8 mouse cellular contexts compared by ENCODE assay signal in genomic region chr2:117249255-117250000, GRCm38 (mm10). TPM values are rescaled to one million over a fixed set of nuclear protein-coding genes. Genes with fewer than 3 reads are reported as not detected.
A peak's percentile ranks its signal among the peaks of the same experiment; 100 is the strongest.
DNase-seq lines count a peak whose midpoint lies in the region; ATAC-seq and TF ChIP-seq lines count a peak whose summit lies in the region.

Fam98b (plus strand) TSS chr2:117249739.

- H3K4me3 ChIP-seq in bone marrow macrophage, adult 2 months (ENCODE audit: insufficient read depth, low read length), result peak within 1 kb of the TSS; percentile 94
- peak within 1 kb of the TSS; percentile 97 for H3K4me3 ChIP-seq in embryonic fibroblast, embryonic 13.5 days (ENCODE audit: insufficient read depth, low read length)
- H3K4me3 ChIP-seq in kidney, embryonic 14.5 days (ENCODE audit: low read length), result peak within 1 kb of the TSS; percentile 94
- peak within 1 kb of the TSS; percentile 92 for H3K4me3 ChIP-seq in limb, embryonic 15.5 days

- peak; percentile 34; the same call in 1 of the 2 replicates for TF ChIP-seq CTCF in bone marrow macrophage, adult 2 months (IDR thresholded peaks at IDR 0.05; ENCODE audit: low read depth, low read length)
- TF ChIP-seq CTCF in embryonic fibroblast, embryonic 13.5 days (IDR thresholded peaks at IDR 0.05; ENCODE audit: borderline replicate concordance, insufficient read depth, low read length), result no peak

- no peaks in the 10 kb centered on the region for H3K9me3 ChIP-seq in kidney, embryonic 14.5 days (ENCODE audit: control insufficient read depth, low read length)
- no peaks in the 10 kb centered on the region for H3K9me3 ChIP-seq in limb, embryonic 15.5 days

- DNase-seq in A20 (ENCODE audit: low read depth, low spot score), result peak; percentile 97
- DNase-seq in heart, adult 9 months (ENCODE audit: low spot score in 2 of 2), result peak; percentile 86 to 89
- DNase-seq in monocyte, adult 2 months (ENCODE audit: low read depth in 1 of 2, low spot score in 2 of 2), result peak; percentile 66 to 80
- DNase-seq in spleen, postnatal 36 days (ENCODE audit: low spot score in 2 of 2), result peak; percentile 79 to 81

- peak within 1 kb of the TSS; percentile 47 for H3K4me2 ChIP-seq in kidney, embryonic 14.5 days (replicated peaks; ENCODE audit: low read depth, low read length)
- peak within 1 kb of the TSS; percentile 66 for H3K4me2 ChIP-seq in limb, embryonic 15.5 days

- H3K36me3 ChIP-seq in kidney, embryonic 14.5 days (ENCODE audit: control insufficient read depth, insufficient read depth, low read length), result no peaks in the 10 kb centered on the region
- H3K36me3 ChIP-seq in limb, embryonic 15.5 days, result no peaks in the 10 kb centered on the region

- WGBS in kidney, embryonic 14.5 days, result under 1% methylated on average over 28 of the region's 33 CpGs
- under 1% methylated on average over 33 of the region's 33 CpGs for WGBS in limb, embryonic 15.5 days

- peak within 1 kb of the TSS; percentile 95 for H3K9ac ChIP-seq in kidney, embryonic 14.5 days (ENCODE audit: low read depth, low read length)
- peak within 1 kb of the TSS; percentile 93 for H3K9ac ChIP-seq in limb, embryonic 15.5 days

- no peak for TF ChIP-seq POLR2A in bone marrow macrophage, adult 2 months (IDR thresholded peaks at IDR 0.05; ENCODE audit: borderline replicate concordance, low read depth, low read length)
- TF ChIP-seq POLR2A in embryonic fibroblast, embryonic 13.5 days (IDR thresholded peaks at IDR 0.05; ENCODE audit: low read depth, low read length), result peak; percentile 82

- peak within 1 kb of the TSS; percentile 59 for H3K27ac ChIP-seq in bone marrow macrophage, adult 2 months (ENCODE audit: insufficient read depth, low read depth, low read length)
- H3K27ac ChIP-seq in embryonic fibroblast, embryonic 13.5 days (ENCODE audit: insufficient read depth, low read length), result peak within 1 kb of the TSS; percentile 75
- H3K27ac ChIP-seq in kidney, embryonic 14.5 days (ENCODE audit: low read depth, low read length), result peak within 1 kb of the TSS; percentile 84
- peak within 1 kb of the TSS; percentile 90 for H3K27ac ChIP-seq in limb, embryonic 15.5 days

- peak; percentile 97 for ATAC-seq in kidney, embryonic 14.5 days (ENCODE audit: low FRiP score, low TSS enrichment)
- peak; percentile 90 for ATAC-seq in limb, embryonic 15.5 days (ENCODE audit: insufficient number of reproducible peaks, low FRiP score, low TSS enrichment, low read depth)

- H3K27me3 ChIP-seq in kidney, embryonic 14.5 days (ENCODE audit: control insufficient read depth, insufficient read depth, low read length), result no peaks in the 10 kb centered on the region
- no peaks in the 10 kb centered on the region for H3K27me3 ChIP-seq in limb, embryonic 15.5 days

- peaks cover 2% of the 10 kb centered on the region; the same call in 1 of the 2 replicates for H3K4me1 ChIP-seq in bone marrow macrophage, adult 2 months (ENCODE audit: control insufficient read depth, insufficient read depth, low read length)
- no peaks in the 10 kb centered on the region; the same call in 1 of the 2 replicates for H3K4me1 ChIP-seq in embryonic fibroblast, embryonic 13.5 days (ENCODE audit: control insufficient read depth, insufficient read depth, low read length)
- H3K4me1 ChIP-seq in kidney, embryonic 14.5 days (ENCODE audit: control insufficient read depth, insufficient read depth, low read length), result peaks cover 7% of the 10 kb centered on the region; the same call in 1 of the 2 replicates
- peaks cover 9% of the 10 kb centered on the region for H3K4me1 ChIP-seq in limb, embryonic 15.5 days

RNA-seq across cellular contexts. Expression of gene Fam98b, which starts in this region (rescaled TPM):
- 30.1 and 31.2 TPM in 2 replicates for polyA plus RNA-seq in bone marrow macrophage, adult 2 months (2012; ENCODE audit: insufficient read depth, insufficient read length, missing spikeins)
- 68.5 and 70.8 TPM in 2 replicates for polyA plus RNA-seq in embryonic fibroblast, embryonic 13.5 days (2011; ENCODE audit: insufficient read length, low read depth, missing spikeins)
- polyA plus RNA-seq in kidney, embryonic 14.5 days (2014; fragmentation: Nextera tagmentation; extraction: Ambion mirVana), result 14.5 TPM in 2 replicates
- polyA plus RNA-seq in limb, embryonic 15.5 days (2015; fragmentation: Nextera tagmentation; extraction: Ambion mirVana), result 9.8 and 10.4 TPM in 2 replicates

Comparison
In these comparisons a context has a peak if more than half of its experiments do, and no peak if none do; other contexts are left out.
1. Peak in every context shown above with its lines: DNase-seq, ATAC-seq, H3K4me3 ChIP-seq and H3K27ac ChIP-seq.